Mouse (Mus musculus) retina, embryonic 14.5 days (tissue): Measurements from ENCODE around the gene Olfr1112.
"Not testable (repeated sequence)": the region's sequence is repeated elsewhere in the genome, so short reads cannot be mapped to it uniquely, and the experiment has no call there.

ENCODE experiments used
- DNase-seq: peaks from one replicate; pipeline ENCODE4 v3.0.0-alpha.2; 2015; ENCODE audit warnings: low spot score

Gene Olfr1112

DNA sequence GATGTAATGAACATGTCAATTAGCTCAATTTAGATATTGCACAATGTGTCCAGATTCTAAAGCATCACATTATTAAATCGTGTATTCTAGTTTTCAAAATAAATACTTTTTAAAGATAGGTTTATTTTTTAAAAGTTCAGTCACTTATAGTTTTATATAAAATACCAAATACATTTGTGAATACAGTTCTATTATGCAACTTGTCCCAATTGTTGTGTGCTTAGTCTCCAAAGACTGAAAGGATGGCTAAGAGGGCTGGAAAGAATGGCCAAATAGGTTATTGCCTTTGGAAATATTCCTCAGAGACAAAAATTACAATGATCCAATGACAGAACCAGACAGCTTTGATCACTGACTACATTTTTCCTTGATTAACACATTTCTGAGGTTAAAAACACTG, at the start of gene Olfr1112:
TSS of gene Olfr1112 (plus strand) at position 301 of the 400 bp plus-strand sequence.
- no peak for DNase-seq

DNA sequence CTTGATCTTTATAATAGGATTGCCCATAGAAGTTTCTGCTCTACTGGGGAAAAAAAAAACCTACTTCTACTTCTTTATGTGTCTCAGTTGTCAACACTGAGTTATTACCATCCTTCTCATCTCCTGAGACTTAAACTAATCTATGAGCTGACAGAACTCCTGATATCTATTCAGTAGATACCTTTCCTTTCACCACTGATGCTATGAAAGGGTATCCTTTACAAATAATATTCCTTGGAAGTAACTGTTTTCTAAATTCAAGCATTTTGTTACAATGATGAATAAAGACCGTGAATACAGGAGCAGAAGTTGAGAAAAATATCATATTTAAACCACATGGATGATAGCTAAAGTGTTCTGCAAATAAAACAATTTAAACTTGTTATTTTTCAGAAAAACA, 47.4 kb upstream of the Olfr1112 start, which contains the start of gene Olfr1110:
TSS of gene Olfr1110 (minus strand) at position 101 of the 400 bp plus-strand sequence.
- no peak for DNase-seq

DNA sequence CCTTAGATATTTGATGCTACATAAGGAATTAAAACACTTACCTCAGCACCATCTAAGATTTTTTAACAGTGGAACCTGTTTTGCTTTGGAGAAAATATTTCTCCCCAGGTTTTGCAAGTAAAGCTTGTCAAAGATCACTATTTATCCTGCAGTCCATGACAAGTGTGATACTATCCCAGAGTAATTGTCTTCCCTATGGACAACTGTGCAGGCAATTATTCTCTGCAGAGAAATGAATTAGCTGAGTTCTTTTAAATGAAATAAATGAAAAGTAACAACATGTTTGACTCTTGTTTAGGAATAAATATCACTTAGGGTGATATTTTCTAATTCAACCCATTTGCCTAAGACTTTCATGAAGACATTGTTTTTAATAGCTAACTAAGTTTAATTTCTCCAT, 35.1 kb upstream of the Olfr1112 start, which contains the start of gene Olfr1111:
TSS of gene Olfr1111 (minus strand) at position 101 of the 400 bp plus-strand sequence.
- DNase-seq, result no peak

DNA sequence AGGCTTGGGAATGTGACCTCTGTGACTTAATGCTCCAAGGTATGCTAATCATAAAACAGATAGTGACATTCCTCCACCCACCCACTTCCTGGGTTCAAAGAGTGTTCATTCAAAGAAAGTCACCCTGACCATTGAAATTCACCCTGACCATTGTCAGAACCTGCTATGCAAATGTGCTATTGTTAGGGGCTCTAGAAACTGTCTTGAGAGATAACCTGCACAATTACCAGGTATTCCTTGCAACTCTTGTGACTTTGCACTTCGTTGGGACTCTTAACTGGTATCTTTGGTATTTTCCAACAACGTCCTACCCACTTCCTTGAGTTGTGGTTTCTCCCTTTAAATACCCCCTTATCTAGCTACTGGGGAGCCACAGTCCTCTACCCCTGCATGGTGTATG, 19.9 kb upstream of the Olfr1112 start:
- DNase-seq, result not testable (repeated sequence)

DNA sequence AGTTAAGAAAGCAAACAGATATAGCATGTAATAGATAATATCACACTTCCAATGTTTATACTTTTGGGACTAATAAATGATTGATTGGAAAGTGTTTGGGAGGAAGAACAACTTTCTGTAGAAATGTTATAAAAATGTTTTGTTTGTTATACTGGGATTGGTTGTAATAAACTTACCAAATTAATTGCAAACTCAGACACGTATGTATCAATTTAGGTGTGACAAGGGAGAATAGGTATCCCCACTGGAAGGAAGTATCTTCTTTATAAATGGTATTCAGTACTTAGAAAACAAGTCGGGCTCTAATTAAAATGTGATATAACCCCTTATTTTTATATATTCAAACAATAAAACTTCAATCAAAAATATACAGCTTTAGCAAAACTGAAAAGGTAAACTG, 21.1 kb downstream of the Olfr1112 start, which contains the start of gene Olfr1113:
TSS of gene Olfr1113 (plus strand) at position 301 of the 400 bp plus-strand sequence.
- no peak for DNase-seq
